Comparison of ENCODE assay signal across 13 mouse cellular contexts in the genomic region with DNA sequence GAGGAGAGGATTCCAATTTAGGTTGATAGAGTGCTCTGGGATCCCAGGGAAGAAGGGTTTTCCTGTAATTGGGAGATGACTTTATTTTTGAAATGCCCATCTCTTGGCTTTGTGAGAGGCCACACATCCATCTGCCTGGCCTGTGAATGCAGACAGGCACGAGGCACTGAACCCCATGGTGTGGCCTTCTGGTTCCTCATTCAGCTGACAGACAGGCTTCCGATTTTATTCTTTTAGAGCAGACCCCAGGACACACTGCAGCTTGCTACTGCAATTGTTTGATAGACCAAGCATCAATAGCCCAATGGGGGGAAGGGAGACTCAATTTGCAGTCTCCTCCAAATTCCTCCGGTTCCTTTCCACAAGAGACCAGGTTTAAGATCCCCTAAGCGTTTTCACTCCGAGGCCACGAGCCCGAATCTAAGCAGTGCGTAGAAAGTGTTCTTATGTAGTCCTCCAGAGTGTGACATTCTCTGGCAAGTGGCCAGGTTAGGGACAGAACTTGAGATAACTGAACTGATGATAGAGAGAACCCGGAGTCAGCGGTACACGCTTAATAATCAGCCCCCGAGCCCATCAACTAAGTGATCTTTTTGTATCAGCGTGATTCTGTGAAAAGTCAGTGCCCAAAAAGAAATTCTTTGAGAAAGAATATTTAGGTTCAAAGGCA.
DNase-seq lines count a peak whose midpoint lies in the region; ATAC-seq and TF ChIP-seq lines count a peak whose summit lies in the region.
"Had no signal": no experiment of that assay in that cellular context is flagged by ENCODE, and none has a peak within 500 bp of the region (broad histone marks: within the 10 kb centered on the region; RNA-seq: fewer than 3 reads in every experiment).

No protein-coding gene starts in this region.

- no peaks in the 10 kb centered on the region; the same call in 1 of the 2 replicates for H3K4me1 ChIP-seq in heart, postnatal 0 days (ENCODE audit: control insufficient read depth, insufficient read depth)
- peaks cover 10% of the 10 kb centered on the region; the same call in 1 of the 2 replicates for H3K4me1 ChIP-seq in heart, embryonic 10.5 days
- peaks cover 9% of the 10 kb centered on the region for H3K4me1 ChIP-seq in hindbrain, embryonic 15.5 days (replicated peaks)
- H3K4me1 ChIP-seq: intestine, embryonic 15.5 days had no signal

- H3K27me3 ChIP-seq in heart, postnatal 0 days (ENCODE audit: control insufficient read depth, insufficient read depth, low read length) = no peaks in the 10 kb centered on the region
- H3K27me3 ChIP-seq in heart, embryonic 10.5 days (ENCODE audit: insufficient read depth, poor library complexity, severe bottlenecking) = no peaks in the 10 kb centered on the region
- 0 out of 2 replicates have a peak, but pooled peaks cover 2% of the 10 kb centered on the region for H3K27me3 ChIP-seq in hindbrain, embryonic 15.5 days
- H3K27me3 ChIP-seq: intestine, embryonic 15.5 days had no signal

- no peak overlapping the region for H3K9ac ChIP-seq in heart, postnatal 0 days (replicated peaks; ENCODE audit: low read depth, low read length)
- no peak overlapping the region for H3K9ac ChIP-seq in hindbrain, embryonic 15.5 days
- H3K9ac ChIP-seq: intestine, embryonic 15.5 days; liver, postnatal 0 days had no signal

- no peak for TF ChIP-seq CTCF in heart, postnatal 0 days (IDR thresholded peaks at IDR 0.05; ENCODE audit: low read depth)

- no peak for TF ChIP-seq EP300 in heart, postnatal 0 days (IDR thresholded peaks at IDR 0.05; ENCODE audit: low read depth)

- no peaks in the 10 kb centered on the region for H3K9me3 ChIP-seq in heart, postnatal 0 days (replicated peaks; ENCODE audit: control insufficient read depth, low read length)
- no peaks in the 10 kb centered on the region for H3K9me3 ChIP-seq in heart, embryonic 10.5 days
- no peaks in the 10 kb centered on the region for H3K9me3 ChIP-seq in hindbrain, embryonic 15.5 days
- H3K9me3 ChIP-seq: intestine, embryonic 15.5 days had no signal

- H3K4me2 ChIP-seq in heart, postnatal 0 days (ENCODE audit: low read depth, low read length) = peak overlapping the region; percentile 30; the same call in 1 of the 2 replicates
- no peak overlapping the region for H3K4me2 ChIP-seq in hindbrain, embryonic 15.5 days
- H3K4me2 ChIP-seq: intestine, embryonic 15.5 days had no signal

- 13% methylated on average over 13 of the region's 13 CpGs for WGBS in heart, postnatal 0 days
- 37% methylated on average over 13 of the region's 13 CpGs for WGBS in heart, embryonic 10.5 days
- WGBS in hindbrain, embryonic 15.5 days = 20% methylated on average over 13 of the region's 13 CpGs

- ATAC-seq in heart, postnatal 0 days (ENCODE audit: insufficient read depth, low read depth) = no peak
- ATAC-seq in hindbrain, embryonic 15.5 days (ENCODE audit: low FRiP score, low read depth) = no peak
- ATAC-seq: intestine, embryonic 15.5 days; liver, postnatal 0 days had no signal

- no peaks in the 10 kb centered on the region for H3K36me3 ChIP-seq in heart, postnatal 0 days (replicated peaks; ENCODE audit: control insufficient read depth, insufficient read depth, low read length)
- no peaks in the 10 kb centered on the region for H3K36me3 ChIP-seq in heart, embryonic 10.5 days
- no peaks in the 10 kb centered on the region for H3K36me3 ChIP-seq in hindbrain, embryonic 15.5 days
- H3K36me3 ChIP-seq: G1E; intestine, embryonic 15.5 days had no signal

- H3K27ac ChIP-seq in heart, postnatal 0 days (ENCODE audit: low read depth) = no peak overlapping the region
- no peak overlapping the region for H3K27ac ChIP-seq in heart, embryonic 10.5 days
- H3K27ac ChIP-seq in hindbrain, embryonic 15.5 days (replicated peaks) = peak overlapping the region; percentile 55
- H3K27ac ChIP-seq: intestine, embryonic 15.5 days; layer of hippocampus, adult 2 months had no signal

- peak; percentile 17 for DNase-seq in adrenal gland, postnatal 14 days
- DNase-seq in adrenal gland, adult 8-10 months = no peak
- DNase-seq in heart, postnatal 0 days (ENCODE audit: low spot score) = peak; percentile 9
- DNase-seq in heart, embryonic 10.5 days (ENCODE audit: low spot score) = no peak
- DNase-seq in adrenal gland, postnatal 36 days = peak; percentile 25 to 39
- DNase-seq in c-Kit-positive CD71-positive TER-119-positive erythroid progenitor cells, embryonic 14.5 days (ENCODE audit: low spot score) = no peak
- no peak for DNase-seq in embryo, embryonic 11 days
- DNase-seq: cerebellum, adult 8-10 months; liver, postnatal 0 days had no signal

- no peak overlapping the region for H3K4me3 ChIP-seq in heart, postnatal 0 days (ENCODE audit: low read depth, low read length)
- H3K4me3 ChIP-seq in heart, embryonic 10.5 days = no peak overlapping the region
- no peak overlapping the region for H3K4me3 ChIP-seq in hindbrain, embryonic 15.5 days
- H3K4me3 ChIP-seq: intestine, embryonic 15.5 days; layer of hippocampus, adult 2 months had no signal

Comparison
In these comparisons a context has a peak if more than half of its experiments do, and no peak if none do; other contexts are left out.
1. DNase-seq: peak in adrenal gland, postnatal 14 days (single experiment), heart, postnatal 0 days (single experiment) and adrenal gland, postnatal 36 days (2 of 2); none in adrenal gland, adult 8-10 months (single experiment), heart, embryonic 10.5 days (single experiment), c-Kit-positive CD71-positive TER-119-positive erythroid progenitor cells, embryonic 14.5 days (single experiment) and embryo, embryonic 11 days (single experiment).